Mouse (Mus musculus): ENCODE results near the gene Dgkz. TPM values are rescaled to one million over a fixed set of nuclear protein-coding genes. Genes with fewer than 3 reads are reported as not detected.
A peak's percentile ranks its signal among the peaks of the same experiment; 100 is the strongest.

Dgkz gene
- polyA plus RNA-seq, 1 experiment: not detected

DNA sequence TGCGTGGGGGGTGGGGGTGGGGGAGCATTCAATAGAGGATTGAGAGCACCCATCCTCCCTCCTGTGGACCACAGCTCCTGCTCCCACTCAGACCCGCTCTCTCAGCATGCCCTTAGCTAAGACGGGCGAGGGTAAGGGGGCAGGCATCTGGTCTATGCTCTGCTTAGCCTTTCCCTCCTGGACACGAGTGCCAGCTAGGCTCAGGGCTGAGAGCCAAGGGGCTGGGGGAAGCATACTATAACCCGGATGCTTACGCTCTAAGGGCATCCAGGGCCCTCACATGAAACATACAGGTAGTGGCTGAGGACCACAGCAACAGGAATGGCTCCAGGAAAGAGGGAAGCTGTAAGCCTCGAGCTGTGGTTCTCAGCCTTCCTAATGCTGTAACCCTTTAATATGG is 17.6 kb downstream of the Dgkz start:
- no peak for TF ChIP-seq CTCF (IDR thresholded peaks at IDR 0.05; ENCODE audit: insufficient read depth, low read depth, low read length)
- WGBS: 72% methylated on average over 8 of the region's 8 CpGs
- Histone ChIP-seq H3K27ac (ENCODE audit: insufficient read depth, low read depth, low read length) (peak overlapping the region; percentile 45; the same call in 1 of the 2 replicates), H3K4me1 (ENCODE audit: control insufficient read depth, insufficient read depth, low read length) (peaks cover 55% of the 10 kb centered on the region), H3K4me3 (ENCODE audit: insufficient read depth, low read depth, low read length) (no peak overlapping the region)

DNA sequence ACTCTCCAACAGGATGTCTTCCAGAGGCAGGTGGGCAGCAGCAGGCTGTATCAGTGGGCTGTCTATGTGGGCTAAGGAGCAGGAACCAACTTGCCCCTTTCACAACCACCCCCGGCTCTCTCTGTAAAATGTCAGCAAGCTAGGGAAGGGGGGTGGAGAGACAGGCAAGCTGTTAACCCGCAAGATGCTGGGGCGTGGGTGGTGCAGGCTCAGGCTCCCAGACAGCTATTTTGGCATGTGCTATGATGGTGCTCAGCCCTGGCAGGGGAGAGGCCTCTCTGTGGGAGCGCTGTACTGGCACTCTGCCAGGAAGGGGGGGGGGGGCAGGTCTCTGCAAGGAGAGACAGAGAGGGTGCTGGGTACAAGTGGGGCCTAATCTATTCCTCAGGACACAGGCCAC is 18.6 kb downstream of the Dgkz start:
- H3K27ac ChIP-seq (ENCODE audit: insufficient read depth, low read depth, low read length): peak overlapping the region; percentile 65
- TF ChIP-seq POLR2A (IDR thresholded peaks at IDR 0.05; ENCODE audit: insufficient read depth, low read depth, low read length): no peak
- TF ChIP-seq CTCF (IDR thresholded peaks at IDR 0.05; ENCODE audit: insufficient read depth, low read depth, low read length): no peak

DNA sequence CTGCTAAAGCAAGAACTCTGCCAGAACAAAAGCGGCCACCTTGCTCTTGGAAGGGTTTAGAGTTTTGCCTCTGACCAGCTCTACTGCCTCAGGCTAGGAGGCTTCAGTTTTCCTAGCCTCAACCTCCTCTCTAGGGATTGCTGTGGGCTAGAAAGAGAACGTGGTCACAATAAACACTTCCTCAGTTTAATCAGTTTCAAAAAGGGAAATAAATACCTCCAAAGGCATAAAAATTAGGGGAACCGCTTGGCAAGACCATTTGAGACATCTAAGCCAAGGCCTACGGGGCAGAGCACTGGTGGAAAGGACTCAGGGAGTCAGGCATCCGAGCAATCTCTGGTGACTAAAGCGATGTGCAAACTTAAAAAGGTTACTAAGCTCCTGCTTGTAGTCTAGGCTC is 19.8 kb downstream of the Dgkz start:
- no peak overlapping the region for H3K27ac ChIP-seq (ENCODE audit: insufficient read depth, low read depth, low read length)
- no peak for TF ChIP-seq CTCF (IDR thresholded peaks at IDR 0.05; ENCODE audit: insufficient read depth, low read depth, low read length)
- TF ChIP-seq POLR2A (IDR thresholded peaks at IDR 0.05; ENCODE audit: insufficient read depth, low read depth, low read length): no peak
- no peak overlapping the region for H3K4me3 ChIP-seq (ENCODE audit: insufficient read depth, low read depth, low read length)
- WGBS: 80% methylated on average over 6 of the region's 6 CpGs
- H3K4me1 ChIP-seq (ENCODE audit: control insufficient read depth, insufficient read depth, low read length): peaks cover 49% of the 10 kb centered on the region

More for the DNA sequence above, 18.6 kb downstream of the Dgkz start:
- Histone ChIP-seq H3K4me3 (ENCODE audit: insufficient read depth, low read depth, low read length) (0 out of 2 replicates have a peak overlapping the region, but pooled peaks have one; percentile 10), H3K4me1 (ENCODE audit: control insufficient read depth, insufficient read depth, low read length) (peaks cover 55% of the 10 kb centered on the region)
- WGBS: 8% methylated on average over 4 of the region's 4 CpGs

DNA sequence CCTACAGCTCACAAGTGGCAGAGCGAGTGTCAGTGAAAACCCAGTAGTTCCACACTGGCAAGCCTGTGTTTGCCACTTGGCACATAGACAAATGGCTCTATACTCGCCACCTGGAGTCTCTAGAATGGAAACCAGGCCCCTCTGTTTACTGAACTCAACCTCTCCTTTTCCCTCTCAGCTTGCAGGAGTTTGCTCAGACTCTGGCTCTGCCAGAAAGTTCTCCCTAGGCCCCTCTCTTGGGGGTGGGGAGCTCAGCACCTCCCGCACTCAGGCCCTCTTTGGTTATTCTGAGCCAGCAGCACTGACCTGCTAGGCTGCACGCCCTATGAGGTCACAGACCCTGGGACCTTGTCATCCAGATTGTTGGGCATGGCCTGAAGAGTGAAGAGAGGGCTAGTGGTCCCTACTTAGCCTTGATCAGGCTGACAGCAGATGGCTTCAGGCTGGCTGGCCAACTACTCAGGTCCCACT is 20.5 kb downstream of the Dgkz start:
- Histone ChIP-seq H3K4me3 (ENCODE audit: insufficient read depth, low read depth, low read length) (no peak overlapping the region), H3K4me1 (ENCODE audit: control insufficient read depth, insufficient read depth, low read length) (peaks cover 52% of the 10 kb centered on the region), H3K27ac (ENCODE audit: insufficient read depth, low read depth, low read length) (no peak overlapping the region)
- WGBS: 72% methylated on average over 4 of the region's 4 CpGs
- TF ChIP-seq POLR2A (IDR thresholded peaks at IDR 0.05; ENCODE audit: insufficient read depth, low read depth, low read length): no peak
- no peak for TF ChIP-seq CTCF (IDR thresholded peaks at IDR 0.05; ENCODE audit: insufficient read depth, low read depth, low read length)

DNA sequence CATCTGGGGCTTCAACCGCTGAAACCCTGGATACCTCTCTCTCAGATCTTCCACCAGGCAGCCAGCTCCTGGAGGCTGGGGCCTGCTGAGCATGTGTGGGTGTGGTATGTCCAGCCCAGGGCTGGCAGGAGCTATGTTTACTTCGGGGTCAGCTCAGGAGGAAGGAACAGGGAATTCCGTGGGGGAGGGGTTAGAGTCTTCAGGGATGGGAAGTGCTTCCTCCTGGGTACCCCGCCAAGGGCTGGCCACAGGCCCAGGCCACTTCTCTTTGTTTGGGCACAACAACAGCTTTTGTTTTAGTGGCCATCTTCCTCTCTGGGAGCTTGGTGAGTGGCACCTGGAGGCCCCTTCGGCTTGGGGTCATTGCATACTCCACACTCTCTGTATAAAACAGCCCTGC is 21.8 kb downstream of the Dgkz start:
- TF ChIP-seq CTCF (IDR thresholded peaks at IDR 0.05; ENCODE audit: insufficient read depth, low read depth, low read length) (no peak), POLR2A (IDR thresholded peaks at IDR 0.05; ENCODE audit: insufficient read depth, low read depth, low read length) (no peak)
- no peak overlapping the region for H3K4me3 ChIP-seq (ENCODE audit: insufficient read depth, low read depth, low read length)
- WGBS: 36% methylated on average over 5 of the region's 5 CpGs
- no peak overlapping the region for H3K27ac ChIP-seq (ENCODE audit: insufficient read depth, low read depth, low read length)
- peaks cover 52% of the 10 kb centered on the region for H3K4me1 ChIP-seq (ENCODE audit: control insufficient read depth, insufficient read depth, low read length)

DNA sequence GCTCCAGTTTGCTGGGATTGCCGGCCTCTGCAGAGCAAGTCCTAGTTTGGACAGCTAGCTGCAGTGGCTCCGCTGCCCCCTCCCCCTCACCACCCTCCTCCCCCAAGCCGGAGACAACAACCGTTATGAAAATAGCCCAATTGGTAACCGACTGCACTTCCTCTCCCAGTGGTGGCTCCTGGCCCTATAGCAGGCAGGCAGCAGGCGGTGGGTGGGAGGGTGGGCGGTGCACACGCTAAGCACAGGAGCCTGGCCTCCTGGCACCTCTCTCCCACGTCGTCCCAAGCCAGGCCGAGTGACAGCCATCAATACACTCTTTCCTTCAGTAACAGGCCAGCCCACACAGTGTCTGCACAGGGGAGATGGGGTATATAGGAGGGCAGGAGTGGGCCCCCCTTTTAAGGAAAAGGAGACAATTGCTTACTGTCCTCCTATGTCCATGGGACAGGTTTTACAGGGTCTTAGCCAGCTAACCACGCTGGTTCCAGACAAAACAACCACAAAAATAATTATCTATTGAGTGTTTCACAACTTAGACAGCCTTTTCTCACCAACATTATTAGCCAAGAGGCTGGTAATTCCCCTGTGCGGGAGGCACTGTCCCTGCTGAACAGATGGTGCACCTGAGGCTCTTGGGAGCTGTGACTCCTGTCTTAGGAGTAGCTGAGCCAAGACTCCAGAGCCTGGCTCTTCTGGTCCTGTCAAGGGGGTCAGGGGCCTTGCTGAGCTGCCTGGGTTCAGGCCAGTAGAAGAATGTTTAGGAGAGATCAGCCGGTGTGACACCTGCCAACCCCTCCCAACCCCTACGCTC is 25.2 kb downstream of the Dgkz start:
- 12% methylated on average over 15 of the region's 15 CpGs for whole genome bisulfite sequencing
- H3K27ac ChIP-seq (ENCODE audit: insufficient read depth, low read depth, low read length): peak overlapping the region; percentile 85
- TF ChIP-seq POLR2A (IDR thresholded peaks at IDR 0.05; ENCODE audit: insufficient read depth, low read depth, low read length) (no peak), CTCF (IDR thresholded peaks at IDR 0.05; ENCODE audit: insufficient read depth, low read depth, low read length) (no peak)
- H3K4me1 ChIP-seq (ENCODE audit: control insufficient read depth, insufficient read depth, low read length): peaks cover 54% of the 10 kb centered on the region
- H3K4me3 ChIP-seq (ENCODE audit: insufficient read depth, low read depth, low read length): peak overlapping the region; percentile 36

DNA sequence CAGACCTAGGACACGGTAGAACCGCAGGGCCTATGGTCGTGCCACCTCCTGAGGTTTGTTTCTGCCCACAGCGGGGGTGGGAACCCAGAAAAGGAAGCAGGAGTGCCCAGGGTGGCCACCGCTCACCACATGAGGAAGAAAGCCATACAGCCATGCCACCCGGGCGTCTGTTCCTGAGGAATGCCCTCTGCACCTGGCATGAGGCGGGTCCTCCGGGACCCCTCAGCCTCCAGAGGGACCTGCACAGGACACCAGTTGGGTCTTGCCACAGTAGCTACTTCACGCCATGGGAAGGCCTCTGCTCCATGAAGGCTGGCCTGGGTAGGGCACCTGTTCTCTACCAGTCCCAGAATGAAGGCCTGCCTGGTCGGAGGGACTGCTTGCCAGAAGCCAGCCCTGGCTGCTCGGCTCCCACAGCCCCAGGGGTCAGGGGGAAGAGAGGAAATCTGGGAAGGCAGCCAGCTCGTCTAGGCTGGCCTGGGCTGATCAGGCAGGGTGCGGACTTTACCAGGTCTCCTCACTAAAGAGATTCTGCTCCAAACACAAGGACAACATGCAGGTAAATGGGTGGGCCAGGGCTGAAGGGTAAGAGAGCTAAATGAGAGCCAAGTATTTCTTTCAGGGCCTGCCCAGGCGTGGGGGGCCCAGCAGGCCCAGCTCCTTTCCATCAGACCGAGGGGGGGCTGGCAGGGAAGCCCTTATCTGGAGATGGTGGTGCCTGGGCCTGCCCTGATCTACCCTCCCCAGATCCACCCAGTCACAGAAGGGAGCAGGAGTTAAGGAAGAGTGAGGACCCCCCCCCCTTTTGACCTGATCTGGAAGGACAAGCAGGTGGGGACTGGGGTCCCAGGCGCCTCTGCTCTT is 26.0 kb downstream of the Dgkz start:
- TF ChIP-seq CTCF (IDR thresholded peaks at IDR 0.05; ENCODE audit: insufficient read depth, low read depth, low read length) (no peak), POLR2A (IDR thresholded peaks at IDR 0.05; ENCODE audit: insufficient read depth, low read depth, low read length) (no peak)
- H3K4me1 ChIP-seq (ENCODE audit: control insufficient read depth, insufficient read depth, low read length): peaks cover 57% of the 10 kb centered on the region
- peak overlapping the region; percentile 36 for H3K4me3 ChIP-seq (ENCODE audit: insufficient read depth, low read depth, low read length)
- peak overlapping the region; percentile 85 for H3K27ac ChIP-seq (ENCODE audit: insufficient read depth, low read depth, low read length)
- 59% methylated on average over 17 of the region's 17 CpGs for WGBS

DNA sequence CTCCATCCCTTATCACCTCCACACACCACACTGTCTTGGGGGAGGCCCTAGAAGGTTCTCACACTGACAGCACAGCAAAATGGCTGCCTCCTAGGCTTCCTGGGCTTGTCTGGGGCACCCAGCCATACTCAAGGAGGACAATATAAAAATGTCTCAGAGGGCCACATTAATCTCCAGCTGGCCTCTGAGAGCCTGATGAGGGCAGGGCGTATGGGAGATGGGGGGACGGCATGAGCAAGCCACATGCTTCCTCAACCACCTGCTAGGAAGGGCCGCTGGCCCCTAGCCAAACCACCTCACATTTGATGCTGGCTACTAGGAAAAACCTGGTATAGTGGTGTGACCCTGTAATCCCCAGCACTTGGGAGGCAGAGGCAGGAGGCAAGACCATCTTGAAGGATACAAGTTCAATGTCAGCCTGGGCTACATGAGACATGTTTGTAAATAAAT is 26.8 kb downstream of the Dgkz start:
- H3K27ac ChIP-seq (ENCODE audit: insufficient read depth, low read depth, low read length): peak overlapping the region; percentile 85
- peaks cover 60% of the 10 kb centered on the region for H3K4me1 ChIP-seq (ENCODE audit: control insufficient read depth, insufficient read depth, low read length)
- 71% methylated on average over 3 of the region's 3 CpGs for WGBS

DNA sequence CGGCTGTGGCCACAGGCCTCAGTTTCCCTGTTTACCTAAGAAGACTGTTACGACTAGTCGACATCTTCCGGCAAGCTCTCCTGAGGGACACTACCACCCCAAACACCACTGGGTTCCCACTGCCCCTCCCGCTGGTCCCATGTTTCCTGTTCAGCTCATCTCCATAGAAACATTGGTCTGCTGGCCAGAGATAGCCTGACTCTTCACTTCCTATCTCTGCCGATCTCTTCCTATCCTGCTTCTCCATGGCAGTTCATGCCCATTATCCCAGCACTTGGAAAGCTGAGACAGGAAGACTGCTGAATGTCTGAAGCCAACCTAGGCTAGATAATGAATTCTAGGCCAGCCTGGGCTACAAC is 27.5 kb downstream of the Dgkz start:
- Histone ChIP-seq H3K27ac (ENCODE audit: insufficient read depth, low read depth, low read length) (peak overlapping the region; percentile 27; the same call in 1 of the 2 replicates), H3K4me1 (ENCODE audit: control insufficient read depth, insufficient read depth, low read length) (peaks cover 58% of the 10 kb centered on the region), H3K4me3 (ENCODE audit: insufficient read depth, low read depth, low read length) (no peak overlapping the region)
- no peak for TF ChIP-seq POLR2A (IDR thresholded peaks at IDR 0.05; ENCODE audit: insufficient read depth, low read depth, low read length)
- no peak for TF ChIP-seq CTCF (IDR thresholded peaks at IDR 0.05; ENCODE audit: insufficient read depth, low read depth, low read length)
- WGBS: 83% methylated on average over 6 of the region's 6 CpGs

More for the DNA sequence above, 26.8 kb downstream of the Dgkz start:
- no peak overlapping the region for H3K4me3 ChIP-seq (ENCODE audit: insufficient read depth, low read depth, low read length)
- TF ChIP-seq CTCF (IDR thresholded peaks at IDR 0.05; ENCODE audit: insufficient read depth, low read depth, low read length) (no peak), POLR2A (IDR thresholded peaks at IDR 0.05; ENCODE audit: insufficient read depth, low read depth, low read length) (no peak)
